Mouse (Mus musculus): ENCODE results near the gene Gm49366.

DNA sequence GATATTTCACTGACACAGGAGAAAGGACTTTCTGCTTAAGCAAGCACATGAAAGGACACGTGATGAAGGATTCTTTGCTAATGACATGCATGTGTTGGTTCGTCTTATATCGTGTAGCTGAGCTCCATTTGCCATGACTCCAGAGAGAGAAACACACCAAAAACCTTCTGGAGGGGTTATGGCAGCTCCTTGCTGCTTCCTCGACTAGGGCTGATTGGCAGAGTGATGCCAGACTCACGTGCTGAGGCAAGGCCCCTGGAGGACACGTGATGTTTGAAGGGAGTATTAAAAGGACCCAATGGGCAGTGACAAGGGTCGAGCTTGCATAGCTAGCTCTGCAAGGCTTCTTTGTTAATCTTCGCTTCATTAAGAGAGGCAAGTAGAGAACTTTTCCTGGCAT, 29.6 kb downstream of the Gm49366 start:
- TF ChIP-seq HCFC1 (IDR thresholded peaks at IDR 0.05; ENCODE audit: borderline replicate concordance, insufficient read depth, low read length) (no peak), ZC3H11A (IDR thresholded peaks at IDR 0.05; ENCODE audit: borderline replicate concordance, low read depth, low read length) (no peak), ZNF384 (IDR thresholded peaks at IDR 0.05; ENCODE audit: low read depth, low read length) (no peak), MAFK (IDR thresholded peaks at IDR 0.05; ENCODE audit: insufficient read depth, low read depth, low read length) (no peak), CHD2 (IDR thresholded peaks at IDR 0.05; ENCODE audit: low read depth, low read length) (no peak)

All from ES-E14 (cell line).